Comparison of ENCODE assay signal across 7 mouse cellular contexts in the genomic region with DNA sequence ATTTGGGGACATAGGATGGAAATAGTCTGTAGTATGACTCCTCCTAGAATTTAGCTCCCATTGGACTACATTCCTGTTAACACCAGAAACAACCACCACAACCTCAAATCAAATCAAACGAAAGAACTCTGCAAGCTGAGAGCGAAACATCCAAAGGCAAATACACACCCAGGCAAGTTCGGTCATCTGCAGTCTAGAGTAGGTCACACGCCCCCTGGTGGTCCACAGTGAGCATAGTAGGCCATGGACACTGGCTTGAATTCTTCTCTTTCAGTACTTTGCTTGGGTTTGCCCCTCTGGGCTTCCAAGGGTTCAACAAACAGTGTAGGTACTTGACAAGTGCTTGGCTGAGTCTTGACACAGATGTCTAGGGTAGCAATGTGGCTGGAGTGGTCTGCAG. TPM values are rescaled to one million over a fixed set of nuclear protein-coding genes. Genes with fewer than 3 reads are reported as not detected.
DNase-seq lines count a peak whose midpoint lies in the region; ATAC-seq lines count a peak whose summit lies in the region.

No protein-coding gene starts in this region.

- H3K9me3 ChIP-seq in hindbrain, embryonic 14.5 days (ENCODE audit: control insufficient read depth, low read length): no peaks in the 10 kb centered on the region

- peak; percentile 84 for DNase-seq in ZHBTc4 (ENCODE audit: low read depth, low spot score)
- peak; percentile 73 to 83 for DNase-seq in cerebellum, postnatal 25 days
- peak; percentile 43 to 44 for DNase-seq in frontal cortex, postnatal 25 days (ENCODE audit: low spot score in 2 of 2)
- DNase-seq in hindbrain, embryonic 14.5 days (ENCODE audit: low spot score): peak; percentile 66
- DNase-seq in left cerebral cortex, adult 9 months (ENCODE audit: low spot score in 2 of 2): peak; percentile 11 to 58
- DNase-seq in right cerebral cortex, postnatal 36 days (ENCODE audit: low spot score in 2 of 2): peak; percentile 36 to 39

- WGBS in hindbrain, embryonic 14.5 days: 24% methylated on average over 4 of the region's 4 CpGs

- peaks cover 6% of the 10 kb centered on the region; the same call in 1 of the 2 replicates for H3K4me1 ChIP-seq in hindbrain, embryonic 14.5 days (replicated peaks; ENCODE audit: control insufficient read depth, insufficient read depth, low read length)

- ATAC-seq in hindbrain, embryonic 14.5 days (ENCODE audit: low FRiP score): peak; percentile 32; the same call in 1 of the 2 replicates
- ATAC-seq in megakaryocyte progenitor cell, adult 5-6 weeks (replicated peaks; ENCODE audit: poor library complexity): peak; percentile 81

- H3K4me3 ChIP-seq in hindbrain, embryonic 14.5 days (replicated peaks; ENCODE audit: low read length): no peak overlapping the region

- H3K4me2 ChIP-seq in hindbrain, embryonic 14.5 days (replicated peaks): 0 out of 2 replicates have a peak overlapping the region, but pooled peaks have one; percentile 24

- no peaks in the 10 kb centered on the region for H3K27me3 ChIP-seq in hindbrain, embryonic 14.5 days (ENCODE audit: control insufficient read depth, insufficient read depth, low read length)

- no peak overlapping the region for H3K27ac ChIP-seq in hindbrain, embryonic 14.5 days

- H3K9ac ChIP-seq in hindbrain, embryonic 14.5 days: no peak overlapping the region

- H3K36me3 ChIP-seq in hindbrain, embryonic 14.5 days (replicated peaks; ENCODE audit: control insufficient read depth, insufficient read depth): no peaks in the 10 kb centered on the region

RNA-seq across cellular contexts. Expression of gene Plg, which starts 6.4 kb away (rescaled TPM):
- polyA plus RNA-seq in hindbrain, embryonic 14.5 days (2014; fragmentation: Nextera tagmentation; extraction: Ambion mirVana): 0.20 TPM in 1 of 2 replicates, not detected in the other
- 0.27 TPM in 1 of 2 replicates, not detected in the other for total RNA-seq in megakaryocyte progenitor cell, adult 5-6 weeks (2015)
- total RNA-seq in megakaryocyte progenitor cell, adult 5-6 weeks (2017): not detected in 2 replicates

RNA-seq across cellular contexts. Expression of gene Map3k4, which starts 53.4 kb away (rescaled TPM):
- polyA plus RNA-seq in hindbrain, embryonic 14.5 days (2014; fragmentation: Nextera tagmentation; extraction: Ambion mirVana): 35.9 and 43.6 TPM in 2 replicates
- 11.3 and 17.1 TPM in 2 replicates for total RNA-seq in megakaryocyte progenitor cell, adult 5-6 weeks (2015)
- total RNA-seq in megakaryocyte progenitor cell, adult 5-6 weeks (2017): 20.1 and 25.1 TPM in 2 replicates
